24 mouse cellular contexts compared by ENCODE assay signal in genomic region chrX:16558501-16558900, GRCm38 (mm10). TPM values are rescaled to one million over a fixed set of nuclear protein-coding genes. Genes with fewer than 3 reads are reported as not detected.
DNase-seq lines count a peak whose midpoint lies in the region; ATAC-seq and TF ChIP-seq lines count a peak whose summit lies in the region.
"Had no signal": no experiment of that assay in that cellular context is flagged by ENCODE, and none has a peak within 500 bp of the region (broad histone marks: within the 10 kb centered on the region; RNA-seq: fewer than 3 reads in every experiment).

No protein-coding gene starts in this region.

- no peak for ATAC-seq in embryonic facial prominence, embryonic 14.5 days (ENCODE audit: low read depth)
- ATAC-seq in megakaryocyte progenitor cell, adult 5-6 weeks (replicated peaks; ENCODE audit: poor library complexity), result no peak
- ATAC-seq: forebrain, embryonic 13.5 days; intestine, postnatal 0 days had no signal

- H3K27me3 ChIP-seq in embryonic facial prominence, embryonic 14.5 days (replicated peaks; ENCODE audit: control insufficient read depth, insufficient read depth, low read length), result no peaks in the 10 kb centered on the region
- no peaks in the 10 kb centered on the region for H3K27me3 ChIP-seq in embryonic facial prominence, embryonic 10.5 days (replicated peaks; ENCODE audit: low read depth, poor library complexity, severe bottlenecking)
- H3K27me3 ChIP-seq in liver, adult 2 months (ENCODE audit: control insufficient read depth, insufficient read depth, low read length), result no peaks in the 10 kb centered on the region
- H3K27me3 ChIP-seq: embryonic facial prominence, embryonic 15.5 days; forebrain, embryonic 13.5 days; heart, embryonic 15.5 days; megakaryocyte, embryonic 14.5 days; neural tube, embryonic 13.5 days had no signal

- DNase-seq in embryonic facial prominence, embryonic 14.5 days (ENCODE audit: low spot score), result peak; percentile 32
- no peak for DNase-seq in embryonic facial prominence, embryonic 10.5 days (ENCODE audit: low spot score)
- peak; percentile 33 for DNase-seq in liver, adult 2 months (ENCODE audit: extremely low read depth, low read depth, low spot score)
- DNase-seq in liver (no peak), adipocyte (ENCODE audit: low spot score) (peak; percentile 89)
- DNase-seq in kidney, postnatal 25 days, result peak; percentile 34 to 55
- no peak for DNase-seq in thymus, postnatal 0 days (ENCODE audit: low spot score)
- DNase-seq: cerebellum, adult 8-10 months; left cerebral cortex, postnatal 4 days; spleen, adult 18-20 months; thymus, postnatal 25 days had no signal

- H3K4me3 ChIP-seq in embryonic facial prominence, embryonic 14.5 days (ENCODE audit: low read depth, low read length), result no peak overlapping the region
- no peak overlapping the region for H3K4me3 ChIP-seq in embryonic facial prominence, embryonic 10.5 days
- H3K4me3 ChIP-seq in liver, adult 2 months (ENCODE audit: insufficient read depth, low read depth, low read length), result no peak overlapping the region
- H3K4me3 ChIP-seq: embryonic facial prominence, embryonic 15.5 days; forebrain, embryonic 13.5 days; heart, embryonic 15.5 days; megakaryocyte, embryonic 14.5 days; neural tube, embryonic 13.5 days had no signal

- H3K4me1 ChIP-seq in embryonic facial prominence, embryonic 14.5 days (ENCODE audit: control insufficient read depth, insufficient read depth, low read length), result no peaks in the 10 kb centered on the region
- H3K4me1 ChIP-seq in embryonic facial prominence, embryonic 10.5 days, result no peaks in the 10 kb centered on the region
- no peaks in the 10 kb centered on the region for H3K4me1 ChIP-seq in liver, adult 2 months (ENCODE audit: control insufficient read depth, insufficient read depth, low read length)
- H3K4me1 ChIP-seq: embryonic facial prominence, embryonic 15.5 days; forebrain, embryonic 13.5 days; heart, embryonic 15.5 days; megakaryocyte, embryonic 14.5 days; neural tube, embryonic 13.5 days had no signal

- H3K27ac ChIP-seq in embryonic facial prominence, embryonic 14.5 days (replicated peaks; ENCODE audit: low read depth, low read length), result no peak overlapping the region
- no peak overlapping the region for H3K27ac ChIP-seq in embryonic facial prominence, embryonic 10.5 days (replicated peaks)
- no peak overlapping the region for H3K27ac ChIP-seq in liver, adult 2 months (replicated peaks; ENCODE audit: insufficient read depth, low read depth, low read length)
- H3K27ac ChIP-seq: embryonic facial prominence, embryonic 15.5 days; forebrain, embryonic 13.5 days; heart, embryonic 15.5 days; hindbrain, embryonic 14.5 days; liver, embryonic 14.5 days; neural tube, embryonic 13.5 days had no signal

- no peaks in the 10 kb centered on the region for H3K36me3 ChIP-seq in embryonic facial prominence, embryonic 14.5 days (ENCODE audit: control insufficient read depth, insufficient read depth, low read length)
- no peaks in the 10 kb centered on the region for H3K36me3 ChIP-seq in embryonic facial prominence, embryonic 10.5 days (replicated peaks)
- no peaks in the 10 kb centered on the region for H3K36me3 ChIP-seq in liver, adult 2 months (ENCODE audit: control insufficient read depth, insufficient read depth, low read length)
- H3K36me3 ChIP-seq: embryonic facial prominence, embryonic 15.5 days; heart, embryonic 15.5 days; neural tube, embryonic 13.5 days had no signal

- no peaks in the 10 kb centered on the region for H3K9me3 ChIP-seq in embryonic facial prominence, embryonic 14.5 days (ENCODE audit: control insufficient read depth, low read length)
- no peaks in the 10 kb centered on the region for H3K9me3 ChIP-seq in embryonic facial prominence, embryonic 10.5 days
- H3K9me3 ChIP-seq: embryonic facial prominence, embryonic 15.5 days; forebrain, embryonic 13.5 days; heart, embryonic 15.5 days; megakaryocyte, embryonic 14.5 days; neural tube, embryonic 13.5 days had no signal

- no peak for TF ChIP-seq POLR2A in liver, adult 2 months (IDR thresholded peaks at IDR 0.05; ENCODE audit: extremely low read depth, insufficient read depth, low read length)

- no peak overlapping the region for H3K9ac ChIP-seq in embryonic facial prominence, embryonic 14.5 days (ENCODE audit: low read depth, low read length)
- no peak overlapping the region for H3K9ac ChIP-seq in liver, adult 2 months (ENCODE audit: low read depth, low read length)
- H3K9ac ChIP-seq: embryonic facial prominence, embryonic 15.5 days; forebrain, embryonic 13.5 days; heart, embryonic 15.5 days; hindbrain, embryonic 14.5 days; liver, embryonic 14.5 days; neural tube, embryonic 13.5 days had no signal

- H3K4me2 ChIP-seq in embryonic facial prominence, embryonic 14.5 days (ENCODE audit: low read depth, low read length), result no peak overlapping the region
- H3K4me2 ChIP-seq: embryonic facial prominence, embryonic 15.5 days; forebrain, embryonic 13.5 days; heart, embryonic 15.5 days; hindbrain, embryonic 14.5 days; neural tube, embryonic 13.5 days had no signal

- TF ChIP-seq CTCF in liver, adult 2 months (IDR thresholded peaks at IDR 0.05; ENCODE audit: low read depth, low read length), result no peak

- no peaks in the 10 kb centered on the region for H3K79me2 ChIP-seq in liver, adult 2 months (ENCODE audit: control insufficient read depth, insufficient read depth, low read length)

RNA-seq across cellular contexts. Expression of gene Cypt1, which starts 35.8 kb away (rescaled TPM):
- not detected in 2 replicates for polyA plus RNA-seq in embryonic facial prominence, embryonic 14.5 days (2014; fragmentation: Nextera tagmentation; extraction: Ambion mirVana)
- not detected in 2 replicates for polyA plus RNA-seq in embryonic facial prominence, embryonic 10.5 days (2016; fragmentation: Nextera tagmentation; extraction: Ambion mirVana)
- total RNA-seq in liver, adult 2 months (2014; rRNA removed), result not detected in 2 replicates
- polyA plus RNA-seq in liver, adult 2 months (2012; rRNA removed), result not detected in 2 replicates
- total RNA-seq in megakaryocyte progenitor cell, adult 5-6 weeks (2015), result not detected in 2 replicates
- total RNA-seq in megakaryocyte progenitor cell, adult 5-6 weeks (2017), result not detected in 2 replicates
- not detected in 2 replicates for polyA plus RNA-seq in thymus, postnatal 0 days (2015; fragmentation: Nextera tagmentation; extraction: Ambion mirVana)
- total RNA-seq: granulocyte monocyte progenitor cell, adult 5-6 weeks; layer of hippocampus, postnatal 25 days; left cerebral cortex, postnatal 4 days had no signal
- polyA plus RNA-seq: cortical plate, adult 2 months; embryonic facial prominence, embryonic 15.5 days; forebrain, embryonic 13.5 days; heart, embryonic 15.5 days; hindbrain, embryonic 14.5 days; intestine, postnatal 0 days; liver, embryonic 14.5 days; neural tube, embryonic 13.5 days; stomach, embryonic 16.5 days had no signal

Comparison
In these comparisons a context has a peak if more than half of its experiments do, and no peak if none do; other contexts are left out.
1. DNase-seq: peak in embryonic facial prominence, embryonic 14.5 days (single experiment), liver, adult 2 months (single experiment), adipocyte (single experiment) and kidney, postnatal 25 days (2 of 2); none in embryonic facial prominence, embryonic 10.5 days (single experiment), liver (single experiment) and thymus, postnatal 0 days (single experiment).